Mouse (Mus musculus): ENCODE results near the gene Clk2.

Gene Clk2

GRCm38 (mm10) chr3:89164506-89165267 is at the start of gene Clk2:
TSS of gene Clk2 (plus strand) at chr3:89164795.
- DNase-seq (ENCODE audit: low spot score), result peak; percentile 95

- DNase-seq (ENCODE audit: low spot score), result no peak
Measured at GRCm38 (mm10) chr3:89115522-89115921, 49.1 kb upstream of the Clk2 start.

GRCm38 (mm10) chr3:89123313-89123712 is 41.3 kb upstream of the Clk2 start:
- peak; percentile 37 for DNase-seq (ENCODE audit: low spot score)

- no peak for DNase-seq (ENCODE audit: low spot score)
Measured at GRCm38 (mm10) chr3:89124241-89124640, 40.4 kb upstream of the Clk2 start.

GRCm38 (mm10) chr3:89125981-89126380 is 38.6 kb upstream of the Clk2 start:
- DNase-seq (ENCODE audit: low spot score), result no peak

GRCm38 (mm10) chr3:89129908-89130307 is 34.7 kb upstream of the Clk2 start:
- DNase-seq (ENCODE audit: low spot score), result no peak

- DNase-seq (ENCODE audit: low spot score), result no peak
Measured at GRCm38 (mm10) chr3:89131816-89132215, 32.8 kb upstream of the Clk2 start.

GRCm38 (mm10) chr3:89132285-89133062 is 32.1 kb upstream of the Clk2 start:
- DNase-seq (ENCODE audit: low spot score), result peak; percentile 18

GRCm38 (mm10) chr3:89133063-89133450 is 31.5 kb upstream of the Clk2 start:
- no peak for DNase-seq (ENCODE audit: low spot score)

- no peak for DNase-seq (ENCODE audit: low spot score)
Measured at GRCm38 (mm10) chr3:89133752-89134151, 30.8 kb upstream of the Clk2 start.

GRCm38 (mm10) chr3:89135958-89136357 is 28.6 kb upstream of the Clk2 start, which contains the start of gene Pklr:
TSS of gene Pklr (plus strand) at chr3:89136142.
- DNase-seq (ENCODE audit: low spot score), result no peak

GRCm38 (mm10) chr3:89136365-89136764 is 28.2 kb upstream of the Clk2 start:
- DNase-seq (ENCODE audit: low spot score), result no peak

GRCm38 (mm10) chr3:89144821-89145220 is 19.8 kb upstream of the Clk2 start:
- no peak for DNase-seq (ENCODE audit: low spot score)

- no peak for DNase-seq (ENCODE audit: low spot score)
Measured at GRCm38 (mm10) chr3:89145566-89145965, 19.0 kb upstream of the Clk2 start.

- DNase-seq (ENCODE audit: low spot score), result peak; percentile 21
Measured at GRCm38 (mm10) chr3:89147101-89147978, 17.3 kb upstream of the Clk2 start.

- no peak for DNase-seq (ENCODE audit: low spot score)
Measured at GRCm38 (mm10) chr3:89147979-89148311, 16.6 kb upstream of the Clk2 start.

GRCm38 (mm10) chr3:89148567-89148966 is 16.0 kb upstream of the Clk2 start:
- no peak for DNase-seq (ENCODE audit: low spot score)

GRCm38 (mm10) chr3:89152084-89152835 is 12.3 kb upstream of the Clk2 start:
- no peak for DNase-seq (ENCODE audit: low spot score)

GRCm38 (mm10) chr3:89156951-89157350 is 7.6 kb upstream of the Clk2 start:
- no peak for DNase-seq (ENCODE audit: low spot score)

GRCm38 (mm10) chr3:89158651-89159050 is 5.9 kb upstream of the Clk2 start:
- no peak for DNase-seq (ENCODE audit: low spot score)

GRCm38 (mm10) chr3:89159211-89159610 is 5.4 kb upstream of the Clk2 start:
- DNase-seq (ENCODE audit: low spot score), result peak; percentile 72

Data from urinary bladder, postnatal 14 days (tissue).